Mouse (Mus musculus): ENCODE data around the gene Fndc10. TPM values are rescaled to one million over a fixed set of nuclear protein-coding genes. Genes with fewer than 3 reads are reported as not detected.
"Not testable (repeated sequence)": the region's sequence is repeated elsewhere in the genome, so short reads cannot be mapped to it uniquely, and the experiment has no call there.

The Fndc10 gene
- polyA plus RNA-seq, 1 experiment from 2014 or later, result 2.4 TPM

DNA sequence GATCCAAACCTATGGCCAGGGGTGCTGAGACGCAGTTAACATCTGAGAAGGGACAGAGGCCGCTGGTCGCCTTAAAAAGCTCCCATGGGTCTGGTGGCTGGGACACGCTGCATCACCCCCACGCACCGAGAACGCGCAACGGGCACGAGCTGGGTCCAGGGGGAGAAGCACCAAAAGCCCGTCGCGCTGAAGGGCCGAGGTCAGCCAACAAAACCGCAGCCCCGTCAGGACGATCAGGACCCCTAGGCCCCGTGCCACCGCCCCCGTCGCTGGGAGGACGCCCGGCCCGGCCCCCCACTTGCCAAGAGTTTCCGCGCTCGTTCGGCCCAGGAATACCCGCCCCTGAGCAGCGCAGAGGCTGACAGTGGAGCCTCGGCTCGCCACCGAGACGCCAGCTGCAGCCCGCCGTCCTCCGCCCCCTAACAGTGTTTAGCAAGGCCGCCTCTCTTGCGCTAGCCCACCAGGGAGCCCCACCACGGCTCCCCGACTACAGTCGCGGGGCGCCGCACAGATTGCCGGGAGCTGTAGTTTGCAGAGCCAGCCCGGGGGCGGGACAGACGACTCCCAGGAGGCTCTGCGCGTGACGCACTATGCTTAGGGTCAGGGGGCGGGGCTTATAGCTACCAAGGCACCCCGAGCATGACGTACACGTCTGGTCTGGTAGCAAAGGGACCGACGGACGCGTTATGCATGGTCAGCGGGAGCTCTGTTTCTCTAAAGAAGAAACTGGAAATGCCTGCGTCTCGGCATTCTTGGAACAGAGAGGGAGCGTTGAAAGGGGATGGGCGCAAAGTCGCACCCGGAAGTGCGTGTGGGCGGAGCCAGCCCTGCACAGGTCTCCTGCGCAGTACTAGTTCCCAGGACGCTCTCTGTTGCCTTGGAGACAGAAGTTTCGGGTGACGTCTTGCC is 25.2 kb upstream of the Fndc10 start, which contains the start of gene Mib2:
Mib2 (minus strand) TSS at position 510 of the 909 bp plus-strand sequence.
- H3K4me1 ChIP-seq (ENCODE audit: control insufficient read depth in 2 of 2, insufficient read depth in 2 of 2, low read length in 2 of 2), result peaks cover 3 to 6% of the 10 kb centered on the region in 2 experiments
- peak within 1 kb of the TSS; percentile 52 to 62; a peak in 3 of 4 replicates for H3K27ac ChIP-seq (replicated peaks in 1 of 2; ENCODE audit: control insufficient read depth in 1 of 2, insufficient read depth in 1 of 2, low read depth in 2 of 2, low read length in 2 of 2)
- under 1% methylated on average over 73 of the region's 73 CpGs for whole genome bisulfite sequencing
- H3K4me3 ChIP-seq (ENCODE audit: control insufficient read depth in 1 of 2, insufficient read depth in 1 of 2, low read depth in 1 of 2, low read length in 2 of 2), result peak within 1 kb of the TSS; percentile 91 to 94
- H3K9ac ChIP-seq (ENCODE audit: low read length), result peak within 1 kb of the TSS; percentile 92
- peaks cover 21% of the 10 kb centered on the region for H3K36me3 ChIP-seq (ENCODE audit: control insufficient read depth, insufficient read depth, low read length)
- peak; percentile 97 for ATAC-seq (ENCODE audit: insufficient number of reproducible peaks, insufficient read depth, low FRiP score, low read depth)
- peak within 1 kb of the TSS; percentile 84 for H3K4me2 ChIP-seq (ENCODE audit: low read length)
- no peaks in the 10 kb centered on the region for H3K9me3 ChIP-seq (ENCODE audit: control insufficient read depth, low read length)
- no peaks in the 10 kb centered on the region for H3K27me3 ChIP-seq (ENCODE audit: control insufficient read depth, insufficient read depth, low read length)

DNA sequence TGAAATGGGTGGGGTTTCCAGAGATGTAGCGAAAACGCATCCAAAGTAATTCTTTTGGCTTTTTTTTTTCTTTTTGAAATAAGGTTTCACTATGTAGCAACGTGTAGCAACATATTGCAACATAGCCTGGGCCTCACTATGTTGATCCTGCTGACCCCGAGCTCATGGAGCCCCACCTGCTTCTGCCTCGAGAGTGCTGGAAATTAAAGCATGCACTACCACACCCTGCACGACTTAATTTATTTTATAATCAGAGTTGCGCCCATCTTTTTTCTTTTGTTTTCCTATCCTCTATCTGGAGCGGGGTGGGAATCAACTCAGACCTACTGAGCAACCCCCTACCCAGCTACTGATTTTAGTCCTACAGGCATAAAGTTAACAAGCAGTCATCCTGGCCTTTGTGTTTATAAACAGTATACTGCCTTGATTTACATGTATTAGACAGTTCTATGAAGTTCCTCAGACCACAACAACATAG is 24.5 kb upstream of the Fndc10 start:
- H3K9ac ChIP-seq (ENCODE audit: low read length), result peak overlapping the region; percentile 92
- H3K27me3 ChIP-seq (ENCODE audit: control insufficient read depth, insufficient read depth, low read length), result no peaks in the 10 kb centered on the region
- peaks cover 14% of the 10 kb centered on the region for H3K36me3 ChIP-seq (ENCODE audit: control insufficient read depth, insufficient read depth, low read length)
- no peaks in the 10 kb centered on the region for H3K9me3 ChIP-seq (ENCODE audit: control insufficient read depth, low read length)
- H3K27ac ChIP-seq (replicated peaks in 1 of 2; ENCODE audit: control insufficient read depth in 1 of 2, insufficient read depth in 1 of 2, low read depth in 2 of 2, low read length in 2 of 2), result no peak overlapping the region
- H3K4me1 ChIP-seq (ENCODE audit: control insufficient read depth in 2 of 2, insufficient read depth in 2 of 2, low read length in 2 of 2), result peaks cover 3 to 6% of the 10 kb centered on the region in 2 experiments
- H3K4me2 ChIP-seq (ENCODE audit: low read length), result peak overlapping the region; percentile 84
- 3% methylated on average over 8 of the region's 8 CpGs for WGBS
- peak overlapping the region; percentile 91 to 94 for H3K4me3 ChIP-seq (ENCODE audit: control insufficient read depth in 1 of 2, insufficient read depth in 1 of 2, low read depth in 1 of 2, low read length in 2 of 2)
- no peak for ATAC-seq (ENCODE audit: insufficient number of reproducible peaks, insufficient read depth, low FRiP score, low read depth)

DNA sequence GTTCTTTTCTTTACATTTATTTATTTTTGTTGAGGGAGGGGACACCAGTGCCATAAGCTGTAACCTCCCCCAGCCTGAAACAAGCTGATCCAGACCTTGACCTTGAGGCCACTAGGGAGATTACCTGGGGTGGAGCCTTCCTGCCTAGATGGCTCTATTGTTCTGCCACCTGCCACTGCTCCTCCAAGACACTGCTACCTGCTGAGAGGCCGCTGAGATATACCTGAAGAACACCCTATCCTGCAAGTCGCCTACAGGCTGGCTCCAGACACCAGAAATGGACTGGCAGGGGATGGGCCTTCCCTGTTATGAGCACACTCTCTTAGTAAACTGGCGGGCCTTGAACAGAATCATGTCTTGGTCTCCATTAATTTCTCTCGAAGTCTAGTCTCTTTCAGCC is 23.9 kb upstream of the Fndc10 start:
- H3K4me2 ChIP-seq (ENCODE audit: low read length); ATAC-seq (ENCODE audit: insufficient number of reproducible peaks, insufficient read depth, low FRiP score, low read depth); H3K9ac ChIP-seq (ENCODE audit: low read length); H3K27ac ChIP-seq (replicated peaks in 1 of 2; ENCODE audit: control insufficient read depth in 1 of 2, insufficient read depth in 1 of 2, low read depth in 2 of 2, low read length in 2 of 2); H3K4me1 ChIP-seq (ENCODE audit: control insufficient read depth in 2 of 2, insufficient read depth in 2 of 2, low read length in 2 of 2); H3K4me3 ChIP-seq (ENCODE audit: control insufficient read depth in 1 of 2, insufficient read depth in 1 of 2, low read depth in 1 of 2, low read length in 2 of 2); H3K27me3 ChIP-seq (ENCODE audit: control insufficient read depth, insufficient read depth, low read length); H3K9me3 ChIP-seq (ENCODE audit: control insufficient read depth, low read length): not testable (repeated sequence)
- 74% methylated on average over 4 of the region's 4 CpGs for WGBS
- H3K36me3 ChIP-seq (ENCODE audit: control insufficient read depth, insufficient read depth, low read length), result peaks cover 10% of the 10 kb centered on the region; the same call in 1 of the 2 replicates

DNA sequence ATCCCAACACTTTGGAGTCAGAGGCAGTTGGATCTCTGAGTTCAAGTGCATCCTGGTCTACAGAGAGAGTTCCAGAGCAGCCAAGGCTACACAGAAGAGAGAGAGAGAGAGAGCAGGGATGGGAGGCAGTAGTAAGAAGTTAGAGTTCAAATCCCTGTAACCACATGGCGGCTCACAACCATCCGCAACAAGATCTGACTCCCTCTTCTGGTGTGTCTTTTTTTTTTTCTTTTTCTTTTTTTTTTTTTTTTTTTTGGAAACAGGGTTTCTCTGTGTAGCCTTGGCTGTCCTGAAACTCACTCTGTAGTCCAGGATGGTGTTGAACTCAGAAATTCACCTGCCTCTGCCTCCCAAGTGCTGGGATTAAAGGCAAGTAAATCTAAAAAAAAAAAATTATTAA is 22.1 kb upstream of the Fndc10 start:
- Histone ChIP-seq H3K9ac (ENCODE audit: low read length) (no peak overlapping the region), H3K27me3 (ENCODE audit: control insufficient read depth, insufficient read depth, low read length) (no peaks in the 10 kb centered on the region), H3K9me3 (ENCODE audit: control insufficient read depth, low read length) (no peaks in the 10 kb centered on the region), H3K36me3 (ENCODE audit: control insufficient read depth, insufficient read depth, low read length) (no peaks in the 10 kb centered on the region), H3K4me3 (ENCODE audit: control insufficient read depth in 1 of 2, insufficient read depth in 1 of 2, low read depth in 1 of 2, low read length in 2 of 2) (no peak overlapping the region), H3K4me2 (ENCODE audit: low read length) (no peak overlapping the region), H3K27ac (replicated peaks in 1 of 2; ENCODE audit: control insufficient read depth in 1 of 2, insufficient read depth in 1 of 2, low read depth in 2 of 2, low read length in 2 of 2) (no peak overlapping the region), H3K4me1 (ENCODE audit: control insufficient read depth in 2 of 2, insufficient read depth in 2 of 2, low read length in 2 of 2) (peaks cover 3 to 6% of the 10 kb centered on the region in 2 experiments)
- no peak for ATAC-seq (ENCODE audit: insufficient number of reproducible peaks, insufficient read depth, low FRiP score, low read depth)
- WGBS, result 51% methylated on average over 2 of the region's 2 CpGs

DNA sequence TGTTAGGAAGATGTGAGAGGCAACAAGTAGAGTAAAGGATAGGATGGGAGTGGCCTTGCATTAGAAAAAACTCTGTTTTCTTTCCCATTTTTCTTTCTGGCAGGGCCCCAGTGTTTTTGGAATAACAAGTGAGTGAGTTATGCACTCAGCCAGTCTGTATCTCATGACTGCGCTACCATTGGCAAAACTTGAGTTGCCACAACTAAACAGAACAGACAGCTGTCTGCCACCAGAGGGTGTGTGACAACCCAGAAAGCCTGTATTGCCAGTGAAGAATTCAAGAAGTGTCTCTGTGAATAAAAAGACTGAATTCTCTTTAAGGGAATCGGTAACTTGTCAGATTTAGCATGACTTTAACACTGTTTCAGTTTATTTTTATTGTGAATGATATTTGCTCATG is 18.2 kb upstream of the Fndc10 start:
- H3K9me3 ChIP-seq (ENCODE audit: control insufficient read depth, low read length), result no peaks in the 10 kb centered on the region
- H3K27me3 ChIP-seq (ENCODE audit: control insufficient read depth, insufficient read depth, low read length), result no peaks in the 10 kb centered on the region
- no peak for ATAC-seq (ENCODE audit: insufficient number of reproducible peaks, insufficient read depth, low FRiP score, low read depth)
- no peak overlapping the region for H3K27ac ChIP-seq (replicated peaks in 1 of 2; ENCODE audit: control insufficient read depth in 1 of 2, insufficient read depth in 1 of 2, low read depth in 2 of 2, low read length in 2 of 2)
- 70% methylated on average over 2 of the region's 2 CpGs for whole genome bisulfite sequencing
- no peak overlapping the region for H3K4me2 ChIP-seq (ENCODE audit: low read length)
- H3K4me1 ChIP-seq (ENCODE audit: control insufficient read depth in 2 of 2, insufficient read depth in 2 of 2, low read length in 2 of 2), result no peaks in the 10 kb centered on the region
- no peaks in the 10 kb centered on the region for H3K36me3 ChIP-seq (ENCODE audit: control insufficient read depth, insufficient read depth, low read length)
- no peak overlapping the region for H3K9ac ChIP-seq (ENCODE audit: low read length)
- H3K4me3 ChIP-seq (ENCODE audit: control insufficient read depth in 1 of 2, insufficient read depth in 1 of 2, low read depth in 1 of 2, low read length in 2 of 2), result no peak overlapping the region

DNA sequence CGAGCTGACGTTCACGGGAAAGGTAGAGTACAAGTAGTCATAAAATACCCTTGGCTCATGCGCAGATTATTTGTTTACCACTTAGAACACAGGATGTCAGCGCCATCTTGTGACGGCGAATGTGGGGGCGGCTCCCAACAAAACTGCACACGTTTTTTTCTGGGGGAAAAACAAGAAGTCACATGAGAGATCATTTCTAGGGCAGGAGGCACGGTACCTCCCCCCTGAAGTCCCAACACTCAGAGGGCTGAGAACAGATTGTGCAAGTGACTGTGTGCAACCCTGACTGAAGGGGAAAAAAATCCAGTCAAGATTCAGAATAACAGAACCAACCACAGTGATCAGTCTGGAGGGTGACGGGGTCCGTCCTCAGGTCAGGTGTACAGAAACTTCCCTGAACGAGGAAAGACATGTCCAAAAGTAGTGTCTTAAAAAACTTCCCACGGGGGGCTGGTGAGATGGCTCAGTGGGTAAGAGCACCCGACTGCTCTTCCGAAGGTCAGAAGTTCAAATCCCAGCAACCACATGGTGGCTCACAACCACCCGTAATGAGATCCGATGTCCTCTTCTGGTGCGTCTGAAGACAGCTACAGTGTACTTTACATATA is 10.4 kb upstream of the Fndc10 start:
- H3K27ac ChIP-seq (replicated peaks in 1 of 2; ENCODE audit: control insufficient read depth in 1 of 2, insufficient read depth in 1 of 2, low read depth in 2 of 2, low read length in 2 of 2); H3K9me3 ChIP-seq (ENCODE audit: control insufficient read depth, low read length); H3K36me3 ChIP-seq (ENCODE audit: control insufficient read depth, insufficient read depth, low read length); H3K4me3 ChIP-seq (ENCODE audit: control insufficient read depth in 1 of 2, insufficient read depth in 1 of 2, low read depth in 1 of 2, low read length in 2 of 2); H3K9ac ChIP-seq (ENCODE audit: low read length); H3K4me1 ChIP-seq (ENCODE audit: control insufficient read depth in 2 of 2, insufficient read depth in 2 of 2, low read length in 2 of 2); H3K4me2 ChIP-seq (ENCODE audit: low read length); H3K27me3 ChIP-seq (ENCODE audit: control insufficient read depth, insufficient read depth, low read length); ATAC-seq (ENCODE audit: insufficient number of reproducible peaks, insufficient read depth, low FRiP score, low read depth): not testable (repeated sequence)
- 89% methylated on average over 15 of the region's 19 CpGs for WGBS

DNA sequence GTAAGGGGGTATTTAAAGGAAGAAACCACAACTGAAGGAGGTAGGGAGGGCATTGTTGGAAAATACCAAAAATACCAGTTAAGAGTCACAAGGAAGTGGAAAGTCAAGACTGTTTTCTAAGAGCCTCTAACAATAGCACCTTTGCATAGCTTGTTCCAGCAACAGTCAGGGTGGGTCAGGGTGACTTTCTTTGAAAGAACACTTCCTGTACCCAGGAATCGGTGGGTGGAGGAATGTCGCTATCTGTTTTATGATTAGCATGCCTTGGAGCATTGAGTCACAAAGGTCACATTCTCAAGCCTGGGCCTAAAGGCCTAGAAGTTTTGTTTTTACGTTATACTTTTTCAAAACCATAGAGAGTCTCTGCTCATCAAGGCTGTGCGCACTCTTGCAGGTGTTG is 6.4 kb upstream of the Fndc10 start:
- not testable (repeated sequence) for H3K27ac ChIP-seq (replicated peaks in 1 of 2; ENCODE audit: control insufficient read depth in 1 of 2, insufficient read depth in 1 of 2, low read depth in 2 of 2, low read length in 2 of 2); H3K27me3 ChIP-seq (ENCODE audit: control insufficient read depth, insufficient read depth, low read length); ATAC-seq (ENCODE audit: insufficient number of reproducible peaks, insufficient read depth, low FRiP score, low read depth); H3K4me2 ChIP-seq (ENCODE audit: low read length); H3K36me3 ChIP-seq (ENCODE audit: control insufficient read depth, insufficient read depth, low read length); H3K4me1 ChIP-seq (ENCODE audit: control insufficient read depth in 2 of 2, insufficient read depth in 2 of 2, low read length in 2 of 2); H3K4me3 ChIP-seq (ENCODE audit: control insufficient read depth in 1 of 2, insufficient read depth in 1 of 2, low read depth in 1 of 2, low read length in 2 of 2); H3K9me3 ChIP-seq (ENCODE audit: control insufficient read depth, low read length); H3K9ac ChIP-seq (ENCODE audit: low read length)
- 71% methylated on average over 4 of the region's 4 CpGs for WGBS

All from heart, embryonic 14.5 days (tissue).